Mouse (Mus musculus) cortical plate, adult 2 months (tissue): Measurements from ENCODE around the gene Mrto4. TPM values are rescaled to one million over a fixed set of nuclear protein-coding genes. Genes with fewer than 3 reads are reported as not detected.

Experiments used
- H3K27ac ChIP-seq: fragments of 200-500 bp; 2 replicates; pipeline ENCODE4 v1.5.1; 2012; ENCODE audit warnings: low read length, control low read depth, inconsistent platforms; ENCODE audit not compliant: insufficient read depth
- H3K4me1 ChIP-seq: fragments of 200-500 bp; 2 replicates; pipeline ENCODE4 v1.6.1; 2011; ENCODE audit warnings: low read length; ENCODE audit not compliant: control insufficient read depth, insufficient read depth
- H3K4me3 ChIP-seq: fragments of 200-500 bp; 2 replicates; pipeline ENCODE4 v1.5.1; 2011; ENCODE audit warnings: mild to moderate bottlenecking, low read length, control low read depth; ENCODE audit not compliant: insufficient read depth
- CTCF ChIP-seq: fragments of 200-500 bp; IDR thresholded peaks from 2 replicates; pipeline ENCODE4 v1.5.1; 2011; ENCODE audit warnings: mild to moderate bottlenecking, control low read depth, low read length; ENCODE audit not compliant: insufficient read depth; ENCODE audit errors: extremely low read depth
- POLR2A ChIP-seq: fragments of 200-500 bp; IDR thresholded peaks from 2 replicates; pipeline ENCODE4 v1.6.1; 2011; ENCODE audit warnings: mild to moderate bottlenecking, low read length, control low read depth; ENCODE audit not compliant: insufficient read depth; ENCODE audit errors: extremely low read depth
- polyA plus RNA-seq: library from polyadenylated mRNA; depleted of rRNA; stranded (reverse); fragments of >200 nt; gene quantifications from 2 replicates; pipeline ENCODE4 v1.2.3, GENCODE M21; 2012

Gene Mrto4
- polyA plus RNA-seq, 1 experiment: 53.9 TPM

GRCm38 (mm10) chr4:139380207-139380748, 27.9 kb upstream of the Mrto4 start:
- Histone ChIP-seq H3K4me1 (peaks cover 3% of the 10 kb centered on the region), H3K4me3 (peak overlapping the region; percentile 73), H3K27ac (no peak overlapping the region)
- peak; percentile 78 for TF ChIP-seq POLR2A
- TF ChIP-seq CTCF: no peak

DNA sequence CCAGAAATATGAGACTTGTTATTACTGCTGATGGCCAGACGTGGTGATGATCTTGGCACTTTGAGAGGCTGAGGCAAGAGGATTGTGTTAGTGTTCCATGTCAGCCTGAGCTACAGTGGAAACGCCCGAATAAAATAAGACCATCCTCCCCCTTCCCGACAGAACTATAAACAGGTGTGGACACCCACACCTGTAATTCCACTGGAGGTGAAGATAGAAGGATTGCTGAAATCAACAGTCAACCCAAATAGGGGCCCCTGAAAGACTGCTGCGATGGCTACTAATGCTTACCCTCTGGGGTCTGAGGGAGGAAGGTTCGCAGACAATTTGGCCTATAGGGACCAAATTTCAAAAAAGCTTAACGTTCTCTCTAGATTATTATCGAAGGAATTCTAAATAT, 27.3 kb upstream of the Mrto4 start:
- H3K4me3 ChIP-seq: peak overlapping the region; percentile 73
- H3K4me1 ChIP-seq: peaks cover 3% of the 10 kb centered on the region
- TF ChIP-seq POLR2A: no peak
- no peak for TF ChIP-seq CTCF
- H3K27ac ChIP-seq: no peak overlapping the region

DNA sequence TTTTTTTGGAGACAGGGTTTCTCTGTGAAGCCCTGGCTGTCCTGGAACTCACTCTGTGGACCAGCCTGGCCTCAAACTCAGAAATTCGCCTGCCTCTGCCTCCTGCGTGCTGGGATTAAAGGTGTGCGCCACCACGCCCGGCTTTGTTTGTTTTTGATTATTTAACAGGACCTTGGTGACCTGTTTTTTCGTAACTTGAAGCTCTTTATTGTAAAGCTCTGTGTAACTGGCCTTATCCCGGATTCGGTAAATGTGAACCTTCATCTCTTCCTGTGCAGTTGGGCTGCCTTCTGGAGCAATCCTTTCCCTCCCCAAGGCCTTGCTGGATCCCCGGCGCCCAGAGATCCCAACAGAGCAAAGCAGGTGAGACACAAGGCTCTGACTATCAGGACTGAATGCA, 21.2 kb upstream of the Mrto4 start:
- Histone ChIP-seq H3K4me3 (no peak overlapping the region), H3K27ac (no peak overlapping the region), H3K4me1 (no peaks in the 10 kb centered on the region)
- no peak for TF ChIP-seq POLR2A
- TF ChIP-seq CTCF: no peak

- TF ChIP-seq CTCF (no peak), POLR2A (no peak)
- H3K4me3 ChIP-seq: no peak overlapping the region
- no peak overlapping the region for H3K27ac ChIP-seq
- H3K4me1 ChIP-seq: no peaks in the 10 kb centered on the region
Measured at GRCm38 (mm10) chr4:139373130-139373529, 20.8 kb upstream of the Mrto4 start.

GRCm38 (mm10) chr4:139368038-139368437, 15.7 kb upstream of the Mrto4 start:
- TF ChIP-seq CTCF: no peak
- no peak for TF ChIP-seq POLR2A
- Histone ChIP-seq H3K27ac (no peak overlapping the region), H3K4me3 (no peak overlapping the region), H3K4me1 (no peaks in the 10 kb centered on the region)

GRCm38 (mm10) chr4:139367336-139367735, 15.0 kb upstream of the Mrto4 start:
- Histone ChIP-seq H3K4me1 (no peaks in the 10 kb centered on the region), H3K27ac (no peak overlapping the region), H3K4me3 (no peak overlapping the region)
- TF ChIP-seq POLR2A: no peak
- TF ChIP-seq CTCF: no peak

- H3K4me1 ChIP-seq: no peaks in the 10 kb centered on the region
- H3K4me3 ChIP-seq: no peak overlapping the region
- no peak overlapping the region for H3K27ac ChIP-seq
- TF ChIP-seq CTCF (no peak), POLR2A (no peak)
Measured at GRCm38 (mm10) chr4:139360761-139361548, 8.6 kb upstream of the Mrto4 start.

- Histone ChIP-seq H3K4me3 (no peak overlapping the region), H3K27ac (no peak overlapping the region), H3K4me1 (peaks cover 1% of the 10 kb centered on the region)
- TF ChIP-seq POLR2A (no peak), CTCF (no peak)
Measured at GRCm38 (mm10) chr4:139357211-139357610, 4.8 kb upstream of the Mrto4 start.

GRCm38 (mm10) chr4:139352832-139353231, 456 bp upstream of the Mrto4 start:
- Histone ChIP-seq H3K27ac (no peak overlapping the region), H3K4me1 (peaks cover 7% of the 10 kb centered on the region), H3K4me3 (peak overlapping the region; percentile 65)
- TF ChIP-seq CTCF: no peak
- TF ChIP-seq POLR2A: no peak

DNA sequence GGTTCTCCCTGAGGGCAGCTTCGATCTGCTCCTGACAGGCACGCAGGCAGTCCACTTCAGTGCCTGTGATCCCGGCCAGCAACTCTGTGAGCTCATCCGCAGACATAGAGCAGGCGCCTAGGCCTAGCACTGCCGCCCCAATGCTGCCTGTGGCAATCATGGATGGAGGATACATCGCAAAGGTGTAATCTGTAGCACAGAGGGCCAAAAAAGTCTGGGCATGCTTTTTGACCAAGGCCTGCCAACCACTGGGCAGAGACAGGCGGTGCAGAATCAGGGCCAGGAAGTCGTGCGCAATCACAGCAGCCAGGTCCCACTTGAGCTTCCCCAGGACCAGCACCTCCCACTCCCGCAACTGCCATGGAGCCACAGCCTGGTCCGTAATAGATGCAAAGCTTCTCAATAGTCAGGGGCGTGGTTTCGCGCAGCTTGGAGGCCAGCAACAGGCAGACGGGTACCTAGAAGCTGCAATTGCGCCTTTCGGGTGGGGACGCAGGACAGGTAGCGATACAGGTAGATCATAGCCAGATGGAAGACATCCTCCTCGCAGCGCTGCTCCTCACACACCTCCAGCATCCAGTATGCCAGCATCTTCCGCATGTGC, 6.9 kb downstream of the Mrto4 start:
- no peak overlapping the region for H3K27ac ChIP-seq
- TF ChIP-seq POLR2A (no peak), CTCF (no peak)
- H3K4me3 ChIP-seq: no peak overlapping the region
- H3K4me1 ChIP-seq: no peaks in the 10 kb centered on the region
